Mouse (Mus musculus) midbrain, embryonic 16.5 days (tissue): Measurements from ENCODE around the gene Smoc1. TPM values are rescaled to one million over a fixed set of nuclear protein-coding genes. Genes with fewer than 3 reads are reported as not detected.
A peak's percentile ranks its signal among the peaks of the same experiment; 100 is the strongest.

ENCODE experiments used
- ATAC-seq: fragments of 200-750 bp; cut with Nextera tagmentation; 2 replicates; pipeline ENCODE4 v1.8.0; 2017; ENCODE audit warnings: moderate TSS enrichment
- H3K27ac ChIP-seq: fragments of 300-500 bp; sonication (generic); 2 replicates; pipeline ENCODE4 v1.5.1; 2014; ENCODE audit warnings: mild to moderate bottlenecking, low read length, mixed read lengths
- H3K27me3 ChIP-seq: fragments of 300-500 bp; sonication (generic); 2 replicates; pipeline ENCODE4 v1.6.1; 2014; ENCODE audit warnings: low read depth, low read length, mixed read lengths; ENCODE audit not compliant: control insufficient read depth, insufficient read depth
- H3K36me3 ChIP-seq: fragments of 300-500 bp; sonication (generic); 2 replicates; pipeline ENCODE4 v1.6.1; 2014; ENCODE audit warnings: mild to moderate bottlenecking, low read length, moderate library complexity, mixed read lengths; ENCODE audit not compliant: control insufficient read depth, insufficient read depth
- H3K4me1 ChIP-seq: fragments of 300-500 bp; sonication (generic); 2 replicates; pipeline ENCODE4 v1.6.1; 2014; ENCODE audit warnings: mild to moderate bottlenecking, low read length, mixed read lengths; ENCODE audit not compliant: control insufficient read depth, insufficient read depth
- H3K4me2 ChIP-seq: fragments of 300-500 bp; sonication (generic); 2 replicates; pipeline ENCODE4 v1.6.1; 2014; ENCODE audit warnings: mild to moderate bottlenecking, low read length, mixed read lengths
- H3K4me3 ChIP-seq: fragments of 300-500 bp; sonication (generic); 2 replicates; pipeline ENCODE4 v1.5.1; 2014; ENCODE audit warnings: low read depth, mild to moderate bottlenecking, low read length, moderate library complexity, mixed read lengths
- H3K9ac ChIP-seq: fragments of 300-500 bp; sonication (generic); 2 replicates; pipeline ENCODE4 v1.6.1; 2014; ENCODE audit warnings: low read depth, low read length, mixed read lengths
- H3K9me3 ChIP-seq: fragments of 300-500 bp; sonication (generic); replicated peaks from 2 replicates; pipeline ENCODE4 v1.6.1; 2014; ENCODE audit warnings: mild to moderate bottlenecking, low read length, mixed read lengths; ENCODE audit not compliant: control insufficient read depth, poor library complexity, severe bottlenecking
- WGBS: fragments of 180-500 bp; shearing (Covaris S2); extraction: QIAGEN DNeasy Blood & Tissue Kit; methylation state at CpG from one replicate; pipeline ENCODE4 v1.1.7; 2014; 5-methylcytosine and 5-hydroxymethylcytosine counted together
- polyA plus RNA-seq: library from polyadenylated mRNA; unstranded; fragments of >200 nt; fragmentation: Nextera tagmentation; extraction: Ambion mirVana; gene quantifications from 2 replicates; pipeline ENCODE4 v1.2.1, GENCODE M21; 2015

Gene Smoc1
- polyA plus RNA-seq, 1 experiment from 2014 or later = 29.0 TPM

DNA sequence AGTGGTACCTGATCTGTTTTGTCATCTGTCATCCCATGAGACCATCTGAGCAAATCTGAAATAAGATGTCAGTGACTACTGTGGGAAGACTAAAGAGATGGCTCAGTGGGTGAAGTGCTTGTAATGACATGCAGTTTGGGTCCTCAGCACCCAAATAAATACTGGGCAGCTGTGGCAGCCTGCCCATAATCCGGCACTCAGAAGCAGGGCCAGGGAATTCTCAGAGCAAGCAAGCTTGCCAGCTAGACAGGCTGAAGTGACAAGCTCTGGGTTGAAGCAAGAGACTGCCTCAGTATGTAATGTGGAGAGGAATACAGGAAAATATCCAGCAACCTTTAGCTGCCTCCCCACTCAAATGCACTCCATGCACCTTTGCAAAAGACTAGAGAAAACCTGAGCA, 58.6 kb downstream of the Smoc1 start:
- Histone ChIP-seq H3K9me3 (no peaks in the 10 kb centered on the region), H3K36me3 (no peaks in the 10 kb centered on the region), H3K4me2 (no peak overlapping the region), H3K9ac (no peak overlapping the region), H3K4me3 (no peak overlapping the region), H3K4me1 (no peaks in the 10 kb centered on the region), H3K27me3 (no peaks in the 10 kb centered on the region), H3K27ac (no peak overlapping the region)
- WGBS = 58% methylated on average over 1 of the region's 1 CpGs
- no peak for ATAC-seq

GRCm38 (mm10) chr12:81088131-81088530, 61.5 kb downstream of the Smoc1 start:
- no peak overlapping the region for H3K4me3 ChIP-seq

DNA sequence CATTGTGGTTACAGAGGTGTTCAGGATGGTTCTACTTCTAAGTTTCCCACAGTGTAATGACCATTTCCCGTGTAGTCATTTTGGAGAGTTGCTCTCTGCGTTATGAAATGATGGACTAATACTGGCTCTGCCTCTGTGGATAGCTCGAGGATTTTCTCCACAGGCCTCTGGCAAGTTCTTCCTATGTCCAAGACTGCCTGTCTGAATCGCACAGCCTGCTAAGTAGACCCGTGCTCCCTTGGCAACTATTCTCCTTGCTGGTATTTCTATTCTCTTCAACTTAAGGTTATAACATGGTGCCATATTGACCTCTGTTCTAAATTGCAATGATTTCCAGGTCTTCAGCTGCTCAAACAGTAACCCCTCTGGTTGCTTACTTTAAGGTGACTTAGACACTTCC, 65.0 kb downstream of the Smoc1 start:
- Histone ChIP-seq H3K4me3 (no peak overlapping the region), H3K9me3 (no peaks in the 10 kb centered on the region), H3K4me2 (no peak overlapping the region), H3K9ac (no peak overlapping the region), H3K27me3 (no peaks in the 10 kb centered on the region), H3K4me1 (no peaks in the 10 kb centered on the region), H3K36me3 (no peaks in the 10 kb centered on the region), H3K27ac (no peak overlapping the region)
- 78% methylated on average over 5 of the region's 5 CpGs for WGBS
- no peak for ATAC-seq

More at GRCm38 (mm10) chr12:81088131-81088530, 61.5 kb downstream of the Smoc1 start:
- Histone ChIP-seq H3K36me3 (no peaks in the 10 kb centered on the region), H3K27me3 (no peaks in the 10 kb centered on the region), H3K9me3 (no peaks in the 10 kb centered on the region), H3K9ac (no peak overlapping the region), H3K27ac (no peak overlapping the region), H3K4me2 (no peak overlapping the region), H3K4me1 (no peaks in the 10 kb centered on the region)
- WGBS = 88% methylated on average over 5 of the region's 5 CpGs
- ATAC-seq = no peak

- no peaks in the 10 kb centered on the region for H3K27me3 ChIP-seq
- no peaks in the 10 kb centered on the region for H3K9me3 ChIP-seq
- no peak overlapping the region for H3K27ac ChIP-seq
- H3K4me2 ChIP-seq = no peak overlapping the region
- no peaks in the 10 kb centered on the region for H3K36me3 ChIP-seq
- no peak overlapping the region for H3K9ac ChIP-seq
- no peak overlapping the region for H3K4me3 ChIP-seq
- 75% methylated on average over 3 of the region's 3 CpGs for WGBS
- ATAC-seq = no peak
- H3K4me1 ChIP-seq = peaks cover 5% of the 10 kb centered on the region; the same call in 1 of the 2 replicates
Observed at GRCm38 (mm10) chr12:81092641-81093040, 66.0 kb downstream of the Smoc1 start.

GRCm38 (mm10) chr12:81093211-81093610, 66.6 kb downstream of the Smoc1 start:
- Histone ChIP-seq H3K4me1 (peaks cover 5% of the 10 kb centered on the region; the same call in 1 of the 2 replicates), H3K27me3 (no peaks in the 10 kb centered on the region), H3K9ac (no peak overlapping the region), H3K36me3 (no peaks in the 10 kb centered on the region), H3K27ac (no peak overlapping the region), H3K4me2 (no peak overlapping the region), H3K9me3 (no peaks in the 10 kb centered on the region), H3K4me3 (no peak overlapping the region)
- WGBS = 70% methylated on average over 7 of the region's 7 CpGs
- no peak for ATAC-seq

- H3K9me3 ChIP-seq = no peaks in the 10 kb centered on the region
- H3K36me3 ChIP-seq = no peaks in the 10 kb centered on the region
- H3K4me1 ChIP-seq = peaks cover 7% of the 10 kb centered on the region
- WGBS = 72% methylated on average over 11 of the region's 11 CpGs
- no peak overlapping the region for H3K9ac ChIP-seq
- ATAC-seq = no peak
- H3K4me2 ChIP-seq = no peak overlapping the region
- no peak overlapping the region for H3K27ac ChIP-seq
- no peak overlapping the region for H3K4me3 ChIP-seq
- no peaks in the 10 kb centered on the region for H3K27me3 ChIP-seq
Observed at GRCm38 (mm10) chr12:81094766-81095405, 68.3 kb downstream of the Smoc1 start.

DNA sequence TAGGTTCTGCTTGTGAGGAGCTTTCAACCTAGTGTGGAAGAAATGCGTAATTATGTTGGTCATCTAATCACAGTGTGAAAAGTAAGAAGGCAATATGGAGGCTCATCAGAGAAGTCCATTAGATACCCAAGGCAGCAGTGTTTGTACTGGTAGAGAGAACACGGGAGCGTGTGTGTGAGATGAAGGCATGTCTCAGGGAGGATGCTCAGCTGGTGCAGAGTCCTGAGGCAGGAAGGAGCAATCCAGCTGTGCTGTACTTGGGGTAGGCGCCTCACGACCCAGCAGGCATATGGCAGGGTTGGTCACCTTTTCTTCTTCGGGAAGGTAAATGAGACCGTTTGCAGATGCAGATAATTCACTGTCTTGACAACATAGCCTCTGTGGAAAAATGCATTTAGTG, 70.7 kb downstream of the Smoc1 start:
- Histone ChIP-seq H3K27ac (0 out of 2 replicates have a peak overlapping the region, but pooled peaks have one; percentile 20), H3K36me3 (no peaks in the 10 kb centered on the region), H3K9ac (no peak overlapping the region), H3K27me3 (no peaks in the 10 kb centered on the region), H3K4me3 (no peak overlapping the region), H3K4me2 (no peak overlapping the region), H3K9me3 (no peaks in the 10 kb centered on the region), H3K4me1 (peaks cover 11% of the 10 kb centered on the region)
- 68% methylated on average over 7 of the region's 7 CpGs for WGBS
- no peak for ATAC-seq

GRCm38 (mm10) chr12:81097738-81098137, 71.1 kb downstream of the Smoc1 start:
- no peak for ATAC-seq
- Histone ChIP-seq H3K4me2 (no peak overlapping the region), H3K4me1 (peaks cover 11% of the 10 kb centered on the region), H3K27ac (0 out of 2 replicates have a peak overlapping the region, but pooled peaks have one; percentile 20), H3K9ac (no peak overlapping the region), H3K4me3 (no peak overlapping the region), H3K9me3 (no peaks in the 10 kb centered on the region), H3K36me3 (no peaks in the 10 kb centered on the region), H3K27me3 (no peaks in the 10 kb centered on the region)
- 61% methylated on average over 4 of the region's 4 CpGs for WGBS

- Histone ChIP-seq H3K27ac (no peak overlapping the region), H3K4me3 (no peak overlapping the region), H3K9ac (no peak overlapping the region), H3K9me3 (no peaks in the 10 kb centered on the region), H3K27me3 (no peaks in the 10 kb centered on the region), H3K4me2 (no peak overlapping the region), H3K4me1 (peaks cover 11% of the 10 kb centered on the region), H3K36me3 (no peaks in the 10 kb centered on the region)
- 79% methylated on average over 5 of the region's 5 CpGs for WGBS
- ATAC-seq = no peak
Observed at GRCm38 (mm10) chr12:81099161-81099560, 72.6 kb downstream of the Smoc1 start.
